Mouse (Mus musculus) liver, postnatal 0 days (tissue): ENCODE data around the gene Dcaf17.

ENCODE experiments used
- CTCF ChIP-seq: sonication (generic); IDR thresholded peaks from 2 replicates; pipeline ENCODE4 v1.5.1; 2016; ENCODE audit warnings: antibody characterized with exemption, low read depth
- EP300 ChIP-seq: IDR thresholded peaks from 2 replicates; pipeline ENCODE4 v1.6.1; 2016; ENCODE audit warnings: antibody characterized with exemption, low read depth, mild to moderate bottlenecking

DNA sequence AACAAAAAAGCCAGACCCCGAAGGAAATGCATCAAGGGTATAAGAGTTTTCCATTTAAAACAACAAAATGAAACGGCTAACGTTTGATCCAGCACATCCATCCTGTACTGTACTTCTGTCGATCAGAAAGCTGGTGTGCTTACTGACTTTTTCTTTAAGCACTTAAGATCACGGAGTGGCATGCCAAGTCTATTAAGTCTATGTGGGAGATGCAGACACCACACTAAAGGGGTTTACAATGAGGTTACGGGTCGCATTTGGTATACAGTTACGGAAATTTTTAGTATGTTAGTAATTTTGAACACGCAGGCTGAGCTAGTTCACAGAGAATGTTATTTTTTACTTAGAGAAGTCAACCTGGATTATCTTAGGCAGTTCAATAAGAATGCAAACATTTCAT lies 412 bp upstream of the Dcaf17 start:
- TF ChIP-seq CTCF (no peak), EP300 (no peak)
